Mouse (Mus musculus): ENCODE results near the gene Gm12248. TPM values are rescaled to one million over a fixed set of nuclear protein-coding genes. Genes with fewer than 3 reads are reported as not detected.

Gene Gm12248
- polyA plus RNA-seq, 1 experiment from 2014 or later = not detected

DNA sequence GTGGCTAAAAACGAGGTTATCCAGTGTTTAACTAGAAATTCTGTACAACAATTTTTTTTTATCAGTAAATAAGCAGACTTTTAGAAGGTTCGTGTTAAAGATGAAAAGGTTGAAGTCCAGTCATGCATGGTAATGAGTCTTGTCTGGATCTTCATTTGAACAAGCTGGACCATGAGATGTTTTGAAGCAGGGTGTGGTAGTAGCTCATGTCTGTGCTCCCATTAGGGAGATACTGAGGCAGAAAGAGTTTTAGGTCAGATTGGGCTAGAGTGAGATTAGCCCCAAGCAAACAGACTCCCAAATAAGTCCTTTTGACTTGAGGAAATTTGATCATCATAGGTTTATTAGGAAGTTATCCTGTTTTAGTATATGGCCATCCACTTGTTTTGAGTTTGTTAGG is 77.6 kb downstream of the Gm12248 start:
- H3K27me3 ChIP-seq = no peaks in the 10 kb centered on the region
- 71% methylated on average over 2 of the region's 2 CpGs for WGBS

GRCm38 (mm10) chr11:58014604-58015003 is 78.3 kb downstream of the Gm12248 start:
- H3K36me3 ChIP-seq = no peaks in the 10 kb centered on the region
- ATAC-seq (replicated peaks; ENCODE audit: insufficient number of reproducible peaks, insufficient read depth, low FRiP score, low read depth) = no peak
- 64% methylated on average over 1 of the region's 1 CpGs for WGBS

More for the DNA sequence above, 77.6 kb downstream of the Gm12248 start:
- no peak overlapping the region for H3K27ac ChIP-seq
- no peaks in the 10 kb centered on the region for H3K36me3 ChIP-seq
- no peak overlapping the region for H3K4me2 ChIP-seq
- H3K4me1 ChIP-seq (replicated peaks) = peaks cover 85% of the 10 kb centered on the region
- no peak overlapping the region for H3K9ac ChIP-seq
- no peak overlapping the region for H3K4me3 ChIP-seq
- no peak for ATAC-seq (replicated peaks; ENCODE audit: insufficient number of reproducible peaks, insufficient read depth, low FRiP score, low read depth)
- no peaks in the 10 kb centered on the region for H3K9me3 ChIP-seq (replicated peaks)

More at GRCm38 (mm10) chr11:58014604-58015003, 78.3 kb downstream of the Gm12248 start:
- H3K4me3 ChIP-seq = no peak overlapping the region
- H3K9me3 ChIP-seq (replicated peaks) = no peaks in the 10 kb centered on the region
- peaks cover 80% of the 10 kb centered on the region for H3K4me1 ChIP-seq (replicated peaks)
- H3K27ac ChIP-seq = no peak overlapping the region
- no peaks in the 10 kb centered on the region for H3K27me3 ChIP-seq
- H3K4me2 ChIP-seq = no peak overlapping the region
- no peak overlapping the region for H3K9ac ChIP-seq

Other genes with a start within 250 kb of the Gm12248 start
- gene Larp1, start 84.1 kb downstream of the Gm12248 start, polyA plus RNA-seq (2015; fragmentation: Nextera tagmentation; extraction: Ambion mirVana) = 11.3 and 15.7 TPM in 2 replicates
- 67.6 and 81.1 TPM in 2 replicates for gene Cnot8, start 11.0 kb upstream of the Gm12248 start, polyA plus RNA-seq (2015; fragmentation: Nextera tagmentation; extraction: Ambion mirVana)
- gene Gemin5, start 75.4 kb upstream of the Gm12248 start, polyA plus RNA-seq (2015; fragmentation: Nextera tagmentation; extraction: Ambion mirVana) = 9.6 and 13.3 TPM in 2 replicates
- 99.6 and 102 TPM in 2 replicates for gene Mrpl22, start 78.5 kb upstream of the Gm12248 start, polyA plus RNA-seq (2015; fragmentation: Nextera tagmentation; extraction: Ambion mirVana)
- 6.4 and 10.1 TPM in 2 replicates for gene Igtp, start 106.4 kb upstream of the Gm12248 start, polyA plus RNA-seq (2015; fragmentation: Nextera tagmentation; extraction: Ambion mirVana)
- 4.2 and 5.7 TPM in 2 replicates for gene Irgm2, start 106.5 kb upstream of the Gm12248 start, polyA plus RNA-seq (2015; fragmentation: Nextera tagmentation; extraction: Ambion mirVana)
- not detected in 2 replicates for gene 4930438A08Rik, start 181.7 kb upstream of the Gm12248 start, polyA plus RNA-seq (2015; fragmentation: Nextera tagmentation; extraction: Ambion mirVana)
- 12.1 and 15.9 TPM in 2 replicates for gene Zfp692, start 213.9 kb upstream of the Gm12248 start, polyA plus RNA-seq (2015; fragmentation: Nextera tagmentation; extraction: Ambion mirVana)
- 31.6 and 33.1 TPM in 2 replicates for gene Zfp672, start 237.2 kb upstream of the Gm12248 start, polyA plus RNA-seq (2015; fragmentation: Nextera tagmentation; extraction: Ambion mirVana)
- gene Sh3bp5l, start 237.6 kb upstream of the Gm12248 start, polyA plus RNA-seq (2015; fragmentation: Nextera tagmentation; extraction: Ambion mirVana) = 27.6 and 29.9 TPM in 2 replicates

Data from heart, embryonic 15.5 days (tissue).